Mouse (Mus musculus): ENCODE data around the gene Pdcd1. TPM values are rescaled to one million over a fixed set of nuclear protein-coding genes. Genes with fewer than 3 reads are reported as not detected.
"Not testable (repeated sequence)": the region's sequence is repeated elsewhere in the genome, so short reads cannot be mapped to it uniquely, and the experiment has no call there.

The Pdcd1 gene
- polyA plus RNA-seq, 1 experiment from 2014 or later = 0.43 TPM

DNA sequence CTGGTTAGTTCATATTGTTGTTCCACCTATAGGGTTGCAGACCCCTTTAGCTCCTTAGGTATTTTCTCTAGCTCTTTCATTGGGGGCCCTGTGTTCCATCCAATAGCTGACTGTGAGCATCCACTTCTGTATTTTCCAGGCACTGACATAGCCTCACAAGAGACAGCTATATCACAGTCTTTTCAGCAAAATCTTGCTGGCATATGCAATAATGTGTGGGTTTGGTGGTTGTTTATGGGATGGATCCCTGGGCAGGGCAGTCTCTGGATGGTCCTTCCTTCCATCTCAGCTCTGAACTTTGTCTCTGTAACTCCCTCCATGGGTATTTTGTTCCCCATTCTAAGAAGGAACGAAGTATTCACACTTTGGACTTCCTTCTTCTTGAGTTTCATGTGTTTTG lies 5.9 kb upstream of the Pdcd1 start:
- not testable (repeated sequence) for H3K9ac ChIP-seq; ATAC-seq (ENCODE audit: extremely low read depth, insufficient number of reproducible peaks, low FRiP score, low TSS enrichment); H3K4me1 ChIP-seq; H3K36me3 ChIP-seq; H3K27me3 ChIP-seq (replicated peaks); H3K27ac ChIP-seq (replicated peaks); H3K4me2 ChIP-seq; H3K4me3 ChIP-seq; H3K9me3 ChIP-seq
- 67% methylated on average over 1 of the region's 1 CpGs for WGBS

DNA sequence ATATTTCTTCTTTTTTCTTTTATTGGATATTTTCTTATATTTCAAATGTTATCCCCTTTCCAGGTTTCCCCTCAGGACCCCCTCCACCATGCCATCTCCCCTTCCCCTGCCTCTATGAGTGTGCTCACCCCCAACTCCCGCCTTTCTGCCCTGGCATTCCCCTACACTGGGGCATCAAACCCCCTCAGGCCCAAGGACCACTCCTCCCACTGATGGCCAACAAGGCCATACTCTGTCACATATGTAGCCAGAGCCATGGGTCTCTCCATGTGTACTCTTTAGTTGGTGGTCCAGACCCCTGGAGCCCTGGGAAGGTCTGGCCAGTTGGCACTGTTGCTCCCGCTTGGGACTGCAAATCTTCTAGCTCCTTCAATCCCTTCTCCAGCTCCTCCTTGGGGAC lies 5.0 kb upstream of the Pdcd1 start:
- H3K4me2 ChIP-seq = no peak overlapping the region
- no peak overlapping the region for H3K27ac ChIP-seq (replicated peaks)
- H3K36me3 ChIP-seq = no peaks in the 10 kb centered on the region
- peaks cover 11% of the 10 kb centered on the region for H3K4me1 ChIP-seq
- no peak overlapping the region for H3K9ac ChIP-seq
- H3K9me3 ChIP-seq = no peaks in the 10 kb centered on the region
- no peaks in the 10 kb centered on the region; the same call in 1 of the 2 replicates for H3K27me3 ChIP-seq (replicated peaks)
- ATAC-seq (ENCODE audit: extremely low read depth, insufficient number of reproducible peaks, low FRiP score, low TSS enrichment) = no peak
- H3K4me3 ChIP-seq = no peak overlapping the region
- WGBS = 77% methylated on average over 2 of the region's 2 CpGs

DNA sequence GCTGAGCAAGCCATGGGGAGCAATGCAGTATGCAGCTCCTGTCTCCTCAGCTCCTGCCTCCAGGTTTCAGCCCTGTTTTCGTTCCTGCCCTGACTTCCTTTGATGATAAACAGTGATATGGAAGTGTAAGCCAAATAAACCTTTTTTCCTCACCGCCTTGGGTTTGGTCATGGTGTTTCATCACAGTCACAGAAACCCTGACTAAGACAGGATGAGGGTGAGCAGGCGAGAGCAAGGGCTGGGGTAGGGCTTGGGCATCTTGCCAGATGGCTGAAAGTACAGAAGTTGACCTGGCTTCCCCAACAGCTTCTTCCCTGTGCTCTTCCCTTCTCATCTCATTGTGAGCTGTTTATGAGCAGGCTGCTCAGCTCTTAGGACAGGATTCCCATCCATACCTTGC lies 3.6 kb upstream of the Pdcd1 start:
- peaks cover 14% of the 10 kb centered on the region for H3K4me1 ChIP-seq
- ATAC-seq (ENCODE audit: extremely low read depth, insufficient number of reproducible peaks, low FRiP score, low TSS enrichment) = no peak
- no peak overlapping the region for H3K27ac ChIP-seq (replicated peaks)
- H3K4me3 ChIP-seq = no peak overlapping the region
- H3K9me3 ChIP-seq = no peaks in the 10 kb centered on the region
- no peaks in the 10 kb centered on the region for H3K36me3 ChIP-seq
- H3K9ac ChIP-seq = no peak overlapping the region
- WGBS = 40% methylated on average over 3 of the region's 3 CpGs
- H3K4me2 ChIP-seq = no peak overlapping the region
- H3K27me3 ChIP-seq (replicated peaks) = no peaks in the 10 kb centered on the region; the same call in 1 of the 2 replicates

DNA sequence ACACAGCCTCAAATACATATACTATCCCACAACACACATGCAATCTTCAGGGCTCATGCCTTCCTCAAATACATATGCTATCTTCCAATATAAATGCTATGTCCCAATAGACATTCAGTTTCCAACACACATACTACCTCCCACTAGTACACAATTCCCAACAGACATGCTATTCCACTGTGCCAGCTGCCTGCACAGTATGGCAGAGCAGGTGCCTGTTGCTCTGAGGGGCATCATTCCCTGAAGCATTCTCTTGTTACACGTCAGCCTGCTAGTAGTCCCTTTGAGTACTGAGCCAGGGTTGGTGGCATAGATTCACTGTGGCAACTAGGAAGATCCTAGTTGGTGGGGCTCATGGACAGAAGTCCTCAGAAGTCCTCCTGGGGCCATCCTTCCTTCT lies 2.1 kb upstream of the Pdcd1 start:
- 69% methylated on average over 1 of the region's 1 CpGs for WGBS
- Histone ChIP-seq H3K27ac (replicated peaks) (no peak overlapping the region), H3K27me3 (replicated peaks) (no peaks in the 10 kb centered on the region; the same call in 1 of the 2 replicates), H3K4me2 (no peak overlapping the region), H3K4me3 (no peak overlapping the region), H3K9ac (no peak overlapping the region), H3K9me3 (no peaks in the 10 kb centered on the region), H3K4me1 (peaks cover 14% of the 10 kb centered on the region), H3K36me3 (no peaks in the 10 kb centered on the region)
- no peak for ATAC-seq (ENCODE audit: extremely low read depth, insufficient number of reproducible peaks, low FRiP score, low TSS enrichment)

DNA sequence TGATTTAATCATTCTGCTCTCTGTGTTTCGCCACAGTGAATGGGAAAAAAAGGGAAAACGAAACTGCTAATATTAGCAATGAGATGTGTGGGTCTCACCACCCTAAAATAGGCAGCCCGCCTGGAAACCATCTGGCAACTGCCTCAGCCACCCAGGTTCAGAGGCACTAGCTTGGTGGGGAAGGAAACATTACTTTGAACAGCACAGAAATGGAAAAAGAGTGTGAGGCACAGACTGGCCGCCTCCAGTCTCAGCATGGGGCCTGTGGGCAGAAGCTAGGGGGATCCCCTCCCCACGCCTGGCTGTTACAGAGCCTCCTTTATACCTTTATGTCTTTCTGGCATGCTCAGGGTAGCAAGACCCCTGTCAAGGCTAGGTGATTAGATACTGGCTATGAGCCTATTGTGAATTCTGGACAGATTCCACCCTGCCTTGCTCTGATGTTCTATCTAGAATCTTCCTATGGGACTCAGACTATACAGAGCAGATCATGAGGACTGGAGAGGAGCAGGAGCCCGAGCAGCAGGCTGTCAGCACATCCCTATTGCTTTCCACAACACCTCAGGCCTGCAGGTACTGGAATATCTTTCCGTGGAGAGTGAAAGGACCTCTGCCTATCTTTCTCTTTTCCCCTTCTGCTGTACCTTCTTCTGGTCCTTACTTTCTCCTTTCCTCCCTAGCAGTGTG lies 1.3 kb upstream of the Pdcd1 start:
- peaks cover 14% of the 10 kb centered on the region for H3K4me1 ChIP-seq
- no peak overlapping the region for H3K9ac ChIP-seq
- H3K36me3 ChIP-seq = no peaks in the 10 kb centered on the region
- no peaks in the 10 kb centered on the region for H3K9me3 ChIP-seq
- H3K27ac ChIP-seq (replicated peaks) = no peak overlapping the region
- no peak overlapping the region for H3K4me3 ChIP-seq
- H3K27me3 ChIP-seq (replicated peaks) = no peaks in the 10 kb centered on the region; the same call in 1 of the 2 replicates
- ATAC-seq (ENCODE audit: extremely low read depth, insufficient number of reproducible peaks, low FRiP score, low TSS enrichment) = peak; percentile 25; the same call in 1 of the 2 replicates
- WGBS = 45% methylated on average over 7 of the region's 7 CpGs
- no peak overlapping the region for H3K4me2 ChIP-seq

DNA sequence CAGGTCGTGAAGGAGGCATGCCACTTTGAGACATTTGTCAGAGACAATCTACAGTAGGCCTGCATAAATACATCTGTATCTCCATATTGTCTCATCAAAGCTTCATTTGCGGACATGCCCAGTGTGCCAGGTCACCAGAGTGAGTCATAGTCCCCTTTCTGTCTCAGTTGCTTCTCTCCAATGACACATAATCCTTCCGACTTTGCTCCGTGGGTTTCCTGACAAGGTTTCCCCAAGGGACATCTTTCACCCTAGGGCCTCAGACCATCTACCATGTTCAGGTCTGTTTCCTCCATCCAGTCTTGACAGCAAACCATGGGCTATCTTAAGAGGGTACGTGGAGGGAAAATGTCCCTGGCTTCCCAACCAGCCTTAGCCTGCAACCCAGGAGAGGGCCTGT lies 1.2 kb downstream of the Pdcd1 start:
- Histone ChIP-seq H3K36me3 (no peaks in the 10 kb centered on the region), H3K9ac (no peak overlapping the region), H3K27ac (replicated peaks) (no peak overlapping the region), H3K27me3 (replicated peaks) (no peaks in the 10 kb centered on the region; the same call in 1 of the 2 replicates), H3K4me3 (no peak overlapping the region), H3K4me1 (peaks cover 14% of the 10 kb centered on the region), H3K4me2 (no peak overlapping the region), H3K9me3 (no peaks in the 10 kb centered on the region)
- no peak for ATAC-seq (ENCODE audit: extremely low read depth, insufficient number of reproducible peaks, low FRiP score, low TSS enrichment)
- WGBS = 79% methylated on average over 5 of the region's 5 CpGs

DNA sequence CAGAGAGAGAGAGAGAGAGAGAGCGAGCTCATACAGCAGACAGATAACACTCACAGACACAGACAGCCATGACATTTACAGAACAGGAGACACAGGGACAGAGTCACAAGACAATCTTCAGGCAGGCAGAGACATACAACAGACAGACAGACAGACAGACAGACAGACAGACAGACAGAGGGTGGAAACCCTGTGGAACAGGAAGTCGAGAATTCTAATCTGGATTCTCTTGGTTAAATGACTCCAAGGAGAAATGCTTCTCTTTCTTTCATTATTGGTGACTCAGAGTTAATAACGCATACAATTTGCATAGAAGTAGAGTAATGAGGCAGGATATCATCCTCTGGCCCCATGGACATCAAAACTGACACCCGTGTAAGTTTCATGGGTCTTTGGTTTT lies 5.8 kb downstream of the Pdcd1 start:
- no peaks in the 10 kb centered on the region for H3K27me3 ChIP-seq (replicated peaks)
- no peak overlapping the region for H3K4me2 ChIP-seq
- H3K36me3 ChIP-seq = no peaks in the 10 kb centered on the region
- no peak overlapping the region for H3K27ac ChIP-seq (replicated peaks)
- H3K4me1 ChIP-seq = no peaks in the 10 kb centered on the region
- ATAC-seq (ENCODE audit: extremely low read depth, insufficient number of reproducible peaks, low FRiP score, low TSS enrichment) = no peak
- 70% methylated on average over 4 of the region's 4 CpGs for WGBS
- no peaks in the 10 kb centered on the region for H3K9me3 ChIP-seq
- H3K9ac ChIP-seq = no peak overlapping the region
- no peak overlapping the region for H3K4me3 ChIP-seq

DNA sequence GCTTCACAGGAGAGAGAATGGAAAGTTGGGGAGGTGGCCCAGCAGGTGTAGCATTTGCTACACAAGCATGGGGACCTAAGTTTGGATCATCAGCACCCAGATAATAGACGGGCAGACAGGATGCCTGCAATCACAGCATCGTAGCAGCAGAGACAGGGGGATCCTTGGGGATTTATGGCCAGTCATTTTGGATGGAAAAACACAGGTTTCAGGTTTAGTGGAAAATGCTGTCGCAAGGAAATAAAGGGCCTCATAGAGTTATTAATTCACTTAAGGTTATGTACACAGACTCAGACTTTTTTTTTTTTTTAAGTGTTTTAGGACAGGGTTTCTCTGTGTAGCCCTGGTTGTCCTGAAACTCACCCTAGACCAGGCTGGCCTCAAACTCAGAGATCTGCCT lies 6.8 kb downstream of the Pdcd1 start:
- Histone ChIP-seq H3K4me3 (no peak overlapping the region), H3K36me3 (no peaks in the 10 kb centered on the region), H3K27ac (replicated peaks) (no peak overlapping the region), H3K9me3 (no peaks in the 10 kb centered on the region), H3K27me3 (replicated peaks) (no peaks in the 10 kb centered on the region), H3K4me2 (no peak overlapping the region), H3K9ac (no peak overlapping the region), H3K4me1 (no peaks in the 10 kb centered on the region)
- no peak for ATAC-seq (ENCODE audit: extremely low read depth, insufficient number of reproducible peaks, low FRiP score, low TSS enrichment)
- 66% methylated on average over 3 of the region's 3 CpGs for WGBS

DNA sequence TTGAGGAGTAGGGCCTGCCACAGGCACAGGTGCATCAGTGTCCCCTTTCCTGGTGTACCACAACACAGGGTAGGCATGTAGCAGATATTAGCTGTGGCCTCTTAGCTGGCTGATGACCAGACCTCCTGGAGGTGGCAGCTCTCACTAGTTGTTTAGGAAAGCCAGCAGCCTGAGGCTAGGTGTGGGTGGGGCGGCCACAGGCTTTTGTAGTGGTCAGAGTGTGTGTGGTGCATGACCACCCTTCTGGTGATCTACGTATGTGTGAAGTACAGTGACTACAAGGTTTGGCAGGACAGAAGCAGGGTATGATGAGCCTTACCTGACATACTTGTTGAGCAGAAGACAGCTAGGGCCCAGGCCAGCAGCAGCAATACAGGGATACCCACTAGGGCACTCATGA lies 12.0 kb downstream of the Pdcd1 start:
- 81% methylated on average over 2 of the region's 2 CpGs for WGBS
- no peak overlapping the region for H3K4me2 ChIP-seq
- H3K9me3 ChIP-seq = no peaks in the 10 kb centered on the region
- H3K27ac ChIP-seq (replicated peaks) = no peak overlapping the region
- H3K36me3 ChIP-seq = no peaks in the 10 kb centered on the region
- ATAC-seq (ENCODE audit: extremely low read depth, insufficient number of reproducible peaks, low FRiP score, low TSS enrichment) = no peak
- H3K9ac ChIP-seq = no peak overlapping the region
- H3K4me1 ChIP-seq = peaks cover 7% of the 10 kb centered on the region
- H3K27me3 ChIP-seq (replicated peaks) = peaks cover 15% of the 10 kb centered on the region; the same call in 1 of the 2 replicates
- H3K4me3 ChIP-seq = no peak overlapping the region

DNA sequence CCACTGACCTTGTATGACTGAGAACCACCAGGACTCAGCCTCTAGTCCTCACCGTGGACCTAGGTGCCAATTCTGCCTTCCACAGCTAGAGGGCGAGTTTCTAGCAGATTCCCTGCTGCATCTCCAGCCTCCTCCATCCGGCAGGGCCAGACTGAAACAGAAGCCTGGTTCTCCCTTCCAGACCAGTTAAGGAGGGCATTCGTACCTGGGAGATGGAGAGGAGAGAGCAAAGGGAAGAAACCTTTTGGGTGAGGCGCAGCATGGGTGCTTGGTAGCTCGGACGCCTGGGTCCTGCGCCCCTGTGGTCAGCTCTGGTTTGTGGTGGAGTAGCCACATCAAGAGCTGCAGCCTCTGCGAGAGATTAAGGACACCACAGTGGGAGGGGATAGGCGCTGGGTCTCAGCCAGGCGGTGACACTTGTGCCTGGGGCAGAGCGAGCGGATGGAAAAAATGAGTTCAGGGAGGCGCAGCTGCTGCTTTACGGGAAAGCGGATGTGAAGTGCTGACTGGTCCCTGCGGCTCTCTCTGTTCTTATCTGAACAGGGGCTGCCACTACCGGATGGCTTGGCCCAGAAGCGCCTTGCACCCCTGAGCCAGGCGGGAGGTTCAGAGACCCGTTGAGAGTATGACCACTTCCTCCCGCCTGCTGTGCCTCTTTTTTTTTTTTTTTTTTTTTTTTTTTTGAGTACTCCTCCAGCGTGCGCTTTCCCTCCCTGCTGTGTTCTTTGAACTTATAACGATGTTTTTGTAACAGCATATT lies 17.2 kb downstream of the Pdcd1 start:
- Histone ChIP-seq H3K27me3 (replicated peaks) (peaks cover 15% of the 10 kb centered on the region; the same call in 1 of the 2 replicates), H3K9ac (peak overlapping the region; percentile 75), H3K4me1 (peaks cover 17% of the 10 kb centered on the region), H3K4me2 (peak overlapping the region; percentile 83), H3K36me3 (no peaks in the 10 kb centered on the region), H3K9me3 (no peaks in the 10 kb centered on the region), H3K4me3 (peak overlapping the region; percentile 53), H3K27ac (replicated peaks) (peak overlapping the region; percentile 94)
- peak; percentile 76 for ATAC-seq (ENCODE audit: extremely low read depth, insufficient number of reproducible peaks, low FRiP score, low TSS enrichment)
- under 1% methylated on average over 25 of the region's 25 CpGs for WGBS

DNA sequence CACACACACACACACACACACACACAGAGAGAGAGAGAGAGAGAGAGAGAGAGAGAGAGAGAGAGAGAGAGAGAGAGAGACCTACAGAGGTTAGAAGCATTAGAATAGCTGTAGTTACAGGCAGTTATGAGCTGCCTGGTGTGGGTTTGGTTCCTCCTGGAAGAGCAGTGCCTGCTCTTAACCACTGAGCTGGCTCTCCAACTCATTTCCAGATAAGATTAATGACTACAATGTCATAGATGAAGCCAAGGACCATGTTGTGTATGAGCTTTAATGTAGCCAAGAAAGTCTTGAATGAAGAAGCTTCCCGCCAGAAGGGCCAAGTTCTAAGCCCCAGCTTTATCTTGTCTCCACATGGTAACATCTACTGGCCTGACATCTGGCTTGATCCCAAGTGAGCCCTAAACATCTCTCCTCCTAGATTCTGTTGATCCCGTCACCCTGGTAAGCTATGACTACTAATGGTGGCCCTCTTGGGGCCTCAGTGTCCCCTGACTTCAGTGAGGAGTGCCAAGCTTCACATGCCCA lies 19.2 kb downstream of the Pdcd1 start:
- ATAC-seq (ENCODE audit: extremely low read depth, insufficient number of reproducible peaks, low FRiP score, low TSS enrichment) = no peak
- no peak overlapping the region for H3K4me2 ChIP-seq
- H3K4me1 ChIP-seq = peaks cover 17% of the 10 kb centered on the region
- H3K9me3 ChIP-seq = no peaks in the 10 kb centered on the region
- H3K36me3 ChIP-seq = no peaks in the 10 kb centered on the region
- no peak overlapping the region for H3K9ac ChIP-seq
- H3K4me3 ChIP-seq = no peak overlapping the region
- peaks cover 13% of the 10 kb centered on the region; the same call in 1 of the 2 replicates for H3K27me3 ChIP-seq (replicated peaks)
- 74% methylated on average over 2 of the region's 2 CpGs for WGBS
- no peak overlapping the region for H3K27ac ChIP-seq (replicated peaks)

Data from heart, embryonic 13.5 days (tissue).